Mouse (Mus musculus) G1E (cell line): ENCODE data around the gene Ckap2l. TPM values are rescaled to one million over a fixed set of nuclear protein-coding genes. Genes with fewer than 3 reads are reported as not detected.

Experiments used
- ATAC-seq: 2 replicates; pipeline ENCODE4 v1.8.0; 2016; ENCODE audit warnings: mild to moderate bottlenecking; ENCODE audit not compliant: insufficient number of reproducible peaks, poor library complexity, low FRiP score, severe bottlenecking; ENCODE audit errors: extremely low read depth
- DNase-seq: peaks from one replicate; pipeline ENCODE4 v3.0.0; 2012; ENCODE audit warnings: low spot score
- H3K27me3 ChIP-seq: 2 replicates; pipeline ENCODE4 v1.6.1; 2012; ENCODE audit warnings: mild to moderate bottlenecking, low read length, inconsistent platforms; ENCODE audit not compliant: insufficient read depth
- H3K36me3 ChIP-seq: replicated peaks from 2 replicates; pipeline ENCODE3; 2012; ENCODE audit warnings: mild to moderate bottlenecking, inconsistent platforms
- H3K4me1 ChIP-seq: 2 replicates; pipeline ENCODE4 v1.6.1; 2012; ENCODE audit warnings: low read depth, low read length, inconsistent platforms, mixed read lengths; ENCODE audit not compliant: insufficient read depth
- H3K4me3 ChIP-seq: 2 replicates; pipeline ENCODE4 v1.5.1; 2012; ENCODE audit warnings: low read depth, mild to moderate bottlenecking, inconsistent platforms, low read length, moderate library complexity, mixed read lengths
- H3K9me3 ChIP-seq: replicated peaks from 2 replicates; pipeline ENCODE4 v1.6.1; 2012; ENCODE audit warnings: inconsistent platforms
- CTCF ChIP-seq: IDR thresholded peaks from 2 replicates; pipeline ENCODE4 v1.5.1; 2012; ENCODE audit warnings: low read depth, low read length, inconsistent platforms, mixed read lengths
- GATA1 ChIP-seq: IDR thresholded peaks from 2 replicates; pipeline ENCODE4 v1.6.1; 2012; ENCODE audit warnings: borderline replicate concordance, low read length, inconsistent platforms, mixed read lengths
- GATA2 ChIP-seq: IDR thresholded peaks from 2 replicates; pipeline ENCODE4 v1.6.1; 2012; ENCODE audit warnings: low read depth, low read length, inconsistent platforms, borderline replicate concordance
- POLR2AphosphoS5 ChIP-seq: IDR thresholded peaks from 2 replicates; pipeline ENCODE4 v1.6.1; 2012; ENCODE audit warnings: low read depth, low read length, inconsistent platforms; ENCODE audit not compliant: insufficient replicate concordance
- TAL1 ChIP-seq: conservative IDR thresholded peaks from 2 replicates; pipeline ENCODE4 v1.6.1; 2012; ENCODE audit warnings: low read depth, low read length, inconsistent platforms, mixed read lengths
- polyA plus RNA-seq: library from polyadenylated mRNA; stranded (reverse); fragments of >175 nt; gene quantifications from 2 replicates; pipeline ENCODE4 v1.2.3, GENCODE M21; 2012
- total RNA-seq, 2 experiments: library from RNA; stranded (forward) in 1 of 2; stranded (reverse) in 1 of 2; fragments of 200-1000 nt in 1 of 2; fragments of >200 nt in 1 of 2; fragmentation: Nextera tagmentation in 1 of 2; gene quantifications; 2 replicates each; pipeline ENCODE4 v1.2.3; 2014 to 2017

Gene Ckap2l
- total and polyA plus RNA-seq, 3 experiments: 40.5 to 180 (median 60.2) TPM

DNA sequence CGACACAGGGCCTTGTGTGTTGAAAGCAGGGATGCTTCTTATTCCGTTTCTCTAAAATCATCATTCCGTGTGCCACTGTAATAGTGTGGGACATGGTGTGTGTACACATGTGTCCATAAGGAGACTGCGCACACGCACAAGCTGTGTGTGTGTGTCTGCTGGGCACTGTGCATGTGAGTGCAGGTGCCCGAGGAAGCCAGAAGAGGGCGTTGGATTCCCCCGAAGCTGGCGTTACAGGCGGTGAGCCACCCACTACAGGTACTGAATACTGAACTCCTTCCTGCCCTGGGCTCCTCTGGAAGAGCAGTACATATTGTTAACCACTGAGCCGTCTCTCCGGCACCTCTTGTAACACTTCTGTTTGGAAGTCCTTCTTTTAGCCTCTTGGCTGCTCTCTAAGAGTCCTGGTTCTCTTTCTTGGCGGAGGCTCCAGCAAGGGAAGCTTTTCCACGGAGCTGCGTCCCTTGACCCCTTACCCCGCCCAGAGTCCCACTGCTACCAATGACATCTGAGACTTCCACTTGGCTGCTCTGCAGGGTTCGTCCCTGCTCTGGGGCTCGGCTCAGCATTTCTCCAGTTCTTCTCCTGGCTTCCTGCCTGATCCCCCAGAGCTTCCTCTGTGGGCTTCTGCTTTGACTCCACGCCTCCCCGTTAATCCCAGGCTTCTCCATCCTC lies 52.4 kb downstream of the Ckap2l start:
- no peak for TF ChIP-seq GATA2
- no peak for TF ChIP-seq CTCF
- TF ChIP-seq POLR2AphosphoS5: no peak
- TF ChIP-seq TAL1: no peak
- TF ChIP-seq GATA1: no peak
- Histone ChIP-seq H3K36me3 (no peaks in the 10 kb centered on the region), H3K27me3 (peaks cover 10% of the 10 kb centered on the region), H3K4me3 (no peak overlapping the region), H3K4me1 (peaks cover 44% of the 10 kb centered on the region), H3K9me3 (no peaks in the 10 kb centered on the region)
- ATAC-seq (no peak), DNase-seq (no peak)

DNA sequence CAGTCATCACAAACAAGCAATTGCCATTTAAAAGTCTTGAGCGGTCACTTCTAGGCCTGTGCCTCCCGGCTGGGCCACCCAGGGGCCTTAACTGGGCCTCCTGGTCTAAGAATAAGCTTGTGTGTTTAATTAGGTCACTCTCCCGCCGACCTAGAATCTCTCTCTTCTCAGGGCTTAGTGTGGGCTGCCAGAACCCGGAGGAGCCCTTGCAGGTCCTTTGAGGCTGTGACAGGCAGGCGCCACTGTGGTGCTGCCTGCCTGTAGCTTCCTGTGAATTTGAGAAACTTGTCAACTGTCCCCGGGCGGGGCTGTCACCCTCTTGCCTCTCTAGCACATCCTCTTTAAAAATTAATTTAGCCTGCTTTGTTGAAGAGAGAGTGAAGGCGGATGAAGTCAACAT lies 53.2 kb downstream of the Ckap2l start:
- Histone ChIP-seq H3K36me3 (no peaks in the 10 kb centered on the region), H3K4me1 (peaks cover 47% of the 10 kb centered on the region), H3K4me3 (no peak overlapping the region), H3K27me3 (peaks cover 10% of the 10 kb centered on the region), H3K9me3 (no peaks in the 10 kb centered on the region)
- ATAC-seq (no peak), DNase-seq (no peak)
- TF ChIP-seq GATA1 (no peak), CTCF (no peak), POLR2AphosphoS5 (no peak), GATA2 (no peak), TAL1 (no peak)

DNA sequence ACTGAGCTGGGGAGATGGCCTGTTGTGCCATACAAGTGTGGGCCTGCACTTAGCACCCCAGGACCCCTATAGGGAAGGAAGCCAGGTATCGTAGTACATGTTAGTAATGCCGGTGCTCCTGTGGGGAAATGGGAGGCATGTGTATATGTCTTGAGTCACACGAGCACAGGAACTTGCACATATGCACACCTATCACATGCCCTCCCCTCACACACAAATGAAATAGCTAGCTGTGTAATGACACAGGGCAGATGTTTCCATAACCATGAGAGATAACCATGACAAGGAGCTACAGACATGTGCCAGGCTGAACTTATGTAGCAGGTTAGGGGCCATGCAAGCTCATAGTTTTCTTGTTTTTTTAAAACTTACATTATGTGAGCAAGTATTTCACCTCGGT lies 54.0 kb downstream of the Ckap2l start:
- no peak for TF ChIP-seq GATA2
- no peak for TF ChIP-seq POLR2AphosphoS5
- TF ChIP-seq TAL1: no peak
- no peak for TF ChIP-seq GATA1
- no peak for TF ChIP-seq CTCF
- Histone ChIP-seq H3K4me1 (peaks cover 49% of the 10 kb centered on the region), H3K9me3 (no peaks in the 10 kb centered on the region), H3K27me3 (peaks cover 10% of the 10 kb centered on the region), H3K4me3 (no peak overlapping the region), H3K36me3 (no peaks in the 10 kb centered on the region)
- ATAC-seq: no peak
- DNase-seq: no peak

DNA sequence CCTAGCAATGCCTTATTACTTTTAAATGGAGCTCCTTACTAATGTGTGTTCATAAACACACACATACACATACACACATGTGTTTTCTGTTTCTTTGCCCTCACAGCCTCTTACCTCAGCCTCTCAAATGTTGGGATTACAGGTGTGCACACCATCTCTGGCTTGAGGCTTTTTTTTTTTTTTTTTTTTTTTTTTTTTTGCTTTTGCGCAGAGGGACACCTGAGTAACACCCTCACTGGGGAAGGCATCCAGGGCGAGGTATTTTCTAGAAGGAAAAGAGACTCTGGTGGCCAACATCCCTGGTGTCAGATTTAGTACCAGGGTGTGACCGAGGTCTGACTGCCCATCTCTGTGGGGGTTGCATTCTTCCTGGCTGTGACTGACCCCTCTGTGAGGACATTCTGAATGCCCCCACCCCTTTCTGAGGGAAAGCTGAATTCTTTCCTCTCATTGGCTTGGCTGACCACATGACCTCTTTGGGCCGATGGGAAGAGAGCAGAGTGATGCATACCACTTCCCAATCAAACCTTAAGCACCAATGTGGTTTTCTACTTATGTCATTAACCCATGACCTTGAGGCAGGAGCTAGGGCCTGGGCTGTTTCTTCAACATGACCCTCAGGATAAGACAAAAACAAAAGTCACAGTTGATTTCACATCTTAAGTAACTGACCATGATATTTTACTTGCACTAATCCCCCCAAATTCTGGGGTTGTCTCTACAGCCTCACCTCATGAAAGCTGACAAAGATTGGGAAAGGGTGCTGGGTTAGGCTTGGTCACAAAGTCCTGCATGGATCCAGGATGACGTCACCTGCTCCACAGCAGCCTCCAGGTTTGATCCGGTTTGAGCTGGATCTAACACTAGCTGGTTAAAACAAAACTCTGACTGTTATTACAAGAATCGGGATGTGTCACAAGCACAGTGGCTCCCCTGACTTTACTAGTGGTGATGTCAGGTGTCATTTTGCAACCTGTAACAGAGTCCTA lies 54.9 kb downstream of the Ckap2l start:
- ATAC-seq (no peak), DNase-seq (no peak)
- Histone ChIP-seq H3K27me3 (peaks cover 2% of the 10 kb centered on the region; the same call in 1 of the 2 replicates), H3K36me3 (no peaks in the 10 kb centered on the region), H3K4me3 (no peak overlapping the region), H3K9me3 (no peaks in the 10 kb centered on the region), H3K4me1 (peaks cover 42% of the 10 kb centered on the region)
- TF ChIP-seq TAL1 (no peak), CTCF (no peak), POLR2AphosphoS5 (no peak), GATA2 (no peak), GATA1 (no peak)

DNA sequence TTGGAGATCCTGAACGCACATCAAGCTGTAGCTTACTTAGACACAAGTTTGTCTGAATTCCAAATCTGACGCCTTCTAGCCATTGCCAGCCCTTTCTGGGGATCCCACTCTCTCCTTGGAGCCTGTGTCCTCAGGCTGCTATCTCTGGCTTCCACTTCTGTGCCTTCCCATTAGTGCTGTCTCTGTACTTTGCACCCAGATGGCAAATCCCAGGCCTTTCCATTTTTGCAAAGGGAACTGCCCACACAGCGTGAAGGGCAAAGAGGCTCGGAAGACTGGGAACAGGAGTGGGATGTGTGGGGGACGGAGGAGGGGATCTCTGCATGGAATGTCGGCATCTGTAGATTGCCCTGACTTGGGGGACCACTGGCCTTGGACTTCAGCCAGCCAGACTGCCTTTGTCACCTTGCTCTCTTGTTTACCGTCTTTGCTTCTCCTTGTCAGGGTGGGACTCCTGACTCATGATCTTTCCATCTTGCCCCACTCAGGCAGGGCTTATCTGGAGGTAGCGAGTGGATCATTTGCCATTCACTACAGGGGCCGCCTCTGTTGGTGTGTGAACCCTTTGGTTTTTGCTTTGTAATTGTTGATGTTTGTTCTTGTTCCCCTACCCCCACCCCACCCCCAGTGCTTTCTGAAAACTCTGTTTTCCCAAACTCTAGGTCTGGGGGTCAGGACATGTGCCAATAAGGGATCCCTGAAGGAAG lies 56.1 kb downstream of the Ckap2l start:
- no peak for ATAC-seq
- Histone ChIP-seq H3K9me3 (no peaks in the 10 kb centered on the region), H3K36me3 (no peaks in the 10 kb centered on the region), H3K4me3 (peak overlapping the region; percentile 11; the same call in 1 of the 2 replicates), H3K4me1 (peaks cover 46% of the 10 kb centered on the region), H3K27me3 (no peaks in the 10 kb centered on the region)
- DNase-seq: no peak
- TF ChIP-seq CTCF: no peak
- TF ChIP-seq POLR2AphosphoS5: no peak
- no peak for TF ChIP-seq GATA2
- TF ChIP-seq GATA1: no peak
- no peak for TF ChIP-seq TAL1

DNA sequence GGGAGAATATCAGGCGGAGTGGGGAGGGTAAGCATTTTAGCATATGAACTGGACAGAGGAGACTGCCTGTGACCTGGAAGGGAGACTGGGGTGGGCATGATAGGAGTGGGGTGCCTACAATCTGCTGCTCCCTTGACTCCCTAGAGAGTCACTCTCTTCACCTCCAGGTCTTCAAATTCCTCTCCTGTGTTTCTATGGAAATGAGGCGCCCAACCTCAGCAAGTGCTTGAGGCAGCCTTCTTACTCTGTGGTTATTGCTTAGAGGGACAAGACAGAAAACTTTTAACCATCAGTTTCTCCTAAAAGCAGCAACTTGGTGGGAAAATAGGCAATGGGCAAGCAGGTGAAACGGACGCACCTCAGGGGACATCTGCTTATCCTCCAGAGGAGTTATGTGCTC lies 60.5 kb downstream of the Ckap2l start:
- Histone ChIP-seq H3K4me3 (no peak overlapping the region), H3K36me3 (no peaks in the 10 kb centered on the region), H3K4me1 (peaks cover 63% of the 10 kb centered on the region), H3K27me3 (no peaks in the 10 kb centered on the region), H3K9me3 (no peaks in the 10 kb centered on the region)
- ATAC-seq (no peak), DNase-seq (no peak)
- no peak for TF ChIP-seq GATA1
- TF ChIP-seq POLR2AphosphoS5: no peak
- no peak for TF ChIP-seq TAL1
- TF ChIP-seq GATA2: no peak
- no peak for TF ChIP-seq CTCF
